Mouse (Mus musculus) kidney, postnatal 0 days (tissue): ENCODE results near the gene Tshb. TPM values are rescaled to one million over a fixed set of nuclear protein-coding genes. Genes with fewer than 3 reads are reported as not detected.

Source experiments
- ATAC-seq: fragments of 200-750 bp; cut with Nextera tagmentation; replicated peaks from 2 replicates; pipeline ENCODE4 v1.8.0; 2017; ENCODE audit warnings: low read depth, moderate number of reproducible peaks, moderate TSS enrichment, moderate library complexity; ENCODE audit not compliant: low FRiP score
- DNase-seq: peaks from one replicate; pipeline ENCODE4 v3.0.0-alpha.2; 2016; ENCODE audit warnings: low spot score
- H3K27ac ChIP-seq: fragments of 300-500 bp; sonication (generic); 2 replicates; pipeline ENCODE4 v1.5.1; 2014; ENCODE audit warnings: mild to moderate bottlenecking
- H3K27me3 ChIP-seq: fragments of 300-500 bp; sonication (generic); 2 replicates; pipeline ENCODE4 v1.6.1; 2014; ENCODE audit warnings: low read length, mixed read lengths; ENCODE audit not compliant: insufficient read depth
- H3K36me3 ChIP-seq: fragments of 300-500 bp; sonication (generic); 2 replicates; pipeline ENCODE4 v1.6.1; 2014; ENCODE audit warnings: low read length, mixed read lengths; ENCODE audit not compliant: insufficient read depth
- H3K4me1 ChIP-seq: fragments of 300-500 bp; sonication (generic); replicated peaks from 2 replicates; pipeline ENCODE4 v1.6.1; 2014; ENCODE audit warnings: antibody characterized with exemption, low read length, mixed read lengths; ENCODE audit not compliant: insufficient read depth
- H3K4me2 ChIP-seq: fragments of 300-500 bp; sonication (generic); 2 replicates; pipeline ENCODE4 v1.6.1; 2014; ENCODE audit warnings: mild to moderate bottlenecking, low read length, moderate library complexity, mixed read lengths
- H3K4me3 ChIP-seq: fragments of 300-500 bp; sonication (generic); replicated peaks from 2 replicates; pipeline ENCODE4 v1.5.1; 2014; ENCODE audit warnings: low read depth, low read length
- H3K9ac ChIP-seq: fragments of 300-500 bp; sonication (generic); 2 replicates; pipeline ENCODE4 v1.6.1; 2014; ENCODE audit warnings: low read depth, low read length
- H3K9me3 ChIP-seq: fragments of 300-500 bp; sonication (generic); replicated peaks from 2 replicates; pipeline ENCODE4 v1.6.1; 2016; ENCODE audit warnings: low read length, inconsistent platforms, mixed read lengths
- CTCF ChIP-seq: IDR thresholded peaks from 2 replicates; pipeline ENCODE4 v1.5.1; 2016; ENCODE audit warnings: antibody characterized with exemption, low read depth, mild to moderate bottlenecking, moderate library complexity
- WGBS: fragments of 180-500 bp; shearing (Covaris S2); extraction: QIAGEN DNeasy Blood & Tissue Kit; methylation state at CpG from one replicate; pipeline ENCODE4 v1.1.7; 2014; 5-methylcytosine and 5-hydroxymethylcytosine counted together
- polyA plus RNA-seq: library from polyadenylated mRNA; unstranded; fragments of >200 nt; fragmentation: Nextera tagmentation; extraction: Ambion mirVana; gene quantifications from 2 replicates; pipeline ENCODE4 v1.2.1, GENCODE M21; 2015

The Tshb gene
- polyA plus RNA-seq, 1 experiment from 2014 or later = 0.18 TPM

DNA sequence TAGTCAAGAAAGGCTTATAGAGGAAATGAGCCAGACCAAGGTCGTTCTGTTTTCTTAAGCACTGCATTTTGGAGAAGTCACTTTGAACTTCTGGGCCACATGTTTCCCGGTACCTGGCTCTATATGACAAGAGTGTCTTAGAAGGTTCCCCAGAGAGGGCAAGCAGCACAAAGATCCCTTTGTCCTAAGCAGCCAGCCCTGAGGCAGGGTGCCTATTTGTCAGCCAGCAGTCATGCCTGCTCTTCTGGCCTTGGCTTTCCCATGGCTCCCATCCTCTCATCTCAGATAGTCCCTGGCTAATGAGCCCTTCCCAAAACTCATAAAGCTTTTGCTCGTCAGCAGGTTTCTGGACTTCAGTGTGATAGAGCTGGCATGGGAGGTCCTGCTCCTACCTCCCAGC lies 22.3 kb downstream of the Tshb start:
- TF ChIP-seq CTCF = no peak
- no peak overlapping the region for H3K4me3 ChIP-seq
- ATAC-seq = no peak
- H3K9me3 ChIP-seq = no peaks in the 10 kb centered on the region
- no peak for DNase-seq
- no peak overlapping the region for H3K27ac ChIP-seq
- no peak overlapping the region for H3K4me2 ChIP-seq
- no peak overlapping the region for H3K9ac ChIP-seq
- H3K36me3 ChIP-seq = no peaks in the 10 kb centered on the region
- H3K4me1 ChIP-seq = no peaks in the 10 kb centered on the region
- H3K27me3 ChIP-seq = no peaks in the 10 kb centered on the region
- WGBS = 90% methylated on average over 3 of the region's 3 CpGs

GRCm38 (mm10) chr3:102757019-102757418 lies 25.5 kb downstream of the Tshb start:
- no peak for DNase-seq
- H3K27me3 ChIP-seq = no peaks in the 10 kb centered on the region
- H3K27ac ChIP-seq = no peak overlapping the region
- no peaks in the 10 kb centered on the region for H3K4me1 ChIP-seq
- no peak overlapping the region for H3K4me2 ChIP-seq
- no peaks in the 10 kb centered on the region for H3K9me3 ChIP-seq
- TF ChIP-seq CTCF = no peak
- no peaks in the 10 kb centered on the region for H3K36me3 ChIP-seq
- 87% methylated on average over 6 of the region's 6 CpGs for WGBS
- no peak for ATAC-seq
- H3K4me3 ChIP-seq = no peak overlapping the region
- no peak overlapping the region for H3K9ac ChIP-seq

GRCm38 (mm10) chr3:102755801-102756200 lies 26.7 kb downstream of the Tshb start:
- Histone ChIP-seq H3K27ac (no peak overlapping the region), H3K9me3 (no peaks in the 10 kb centered on the region), H3K4me3 (no peak overlapping the region), H3K9ac (no peak overlapping the region), H3K36me3 (no peaks in the 10 kb centered on the region), H3K4me1 (no peaks in the 10 kb centered on the region), H3K4me2 (no peak overlapping the region), H3K27me3 (no peaks in the 10 kb centered on the region)
- DNase-seq = no peak
- TF ChIP-seq CTCF = no peak
- WGBS = 20% methylated on average over 1 of the region's 1 CpGs
- no peak for ATAC-seq

DNA sequence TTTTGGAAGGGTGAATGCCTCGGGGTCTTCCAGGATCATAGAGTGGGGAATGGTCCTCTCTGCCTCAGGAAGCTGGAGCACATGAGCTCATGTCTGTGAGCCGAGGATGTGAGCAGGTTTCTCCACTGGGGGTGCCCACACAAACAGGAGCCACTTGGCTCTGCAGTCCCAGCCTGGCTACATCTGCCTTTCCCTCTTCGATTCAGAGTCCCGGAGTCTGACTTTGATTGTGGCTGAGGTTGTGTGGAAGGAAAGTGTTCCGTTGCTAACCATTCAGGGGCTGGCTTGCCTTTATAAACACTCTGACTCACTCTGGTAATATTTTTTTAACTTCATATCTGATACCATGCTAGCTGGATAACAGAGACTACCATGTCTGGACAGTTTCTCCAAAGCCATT lies 30.1 kb downstream of the Tshb start:
- 73% methylated on average over 5 of the region's 5 CpGs for WGBS
- TF ChIP-seq CTCF = no peak
- H3K4me3 ChIP-seq = no peak overlapping the region
- no peaks in the 10 kb centered on the region for H3K27me3 ChIP-seq
- ATAC-seq (no peak), DNase-seq (no peak)
- no peak overlapping the region for H3K9ac ChIP-seq
- no peaks in the 10 kb centered on the region for H3K36me3 ChIP-seq
- no peak overlapping the region for H3K27ac ChIP-seq
- H3K4me2 ChIP-seq = no peak overlapping the region
- no peaks in the 10 kb centered on the region for H3K9me3 ChIP-seq
- no peaks in the 10 kb centered on the region for H3K4me1 ChIP-seq

GRCm38 (mm10) chr3:102752053-102752452 lies 30.5 kb downstream of the Tshb start:
- no peak overlapping the region for H3K27ac ChIP-seq

GRCm38 (mm10) chr3:102751536-102751935 lies 31.0 kb downstream of the Tshb start:
- DNase-seq (no peak), ATAC-seq (no peak)

More at GRCm38 (mm10) chr3:102752053-102752452, 30.5 kb downstream of the Tshb start:
- no peaks in the 10 kb centered on the region for H3K4me1 ChIP-seq
- DNase-seq (no peak), ATAC-seq (no peak)
- no peak overlapping the region for H3K4me2 ChIP-seq
- no peaks in the 10 kb centered on the region for H3K36me3 ChIP-seq
- WGBS = 94% methylated on average over 4 of the region's 4 CpGs
- H3K9me3 ChIP-seq = no peaks in the 10 kb centered on the region
- TF ChIP-seq CTCF = no peak
- H3K4me3 ChIP-seq = no peak overlapping the region
- no peak overlapping the region for H3K9ac ChIP-seq
- no peaks in the 10 kb centered on the region for H3K27me3 ChIP-seq

DNA sequence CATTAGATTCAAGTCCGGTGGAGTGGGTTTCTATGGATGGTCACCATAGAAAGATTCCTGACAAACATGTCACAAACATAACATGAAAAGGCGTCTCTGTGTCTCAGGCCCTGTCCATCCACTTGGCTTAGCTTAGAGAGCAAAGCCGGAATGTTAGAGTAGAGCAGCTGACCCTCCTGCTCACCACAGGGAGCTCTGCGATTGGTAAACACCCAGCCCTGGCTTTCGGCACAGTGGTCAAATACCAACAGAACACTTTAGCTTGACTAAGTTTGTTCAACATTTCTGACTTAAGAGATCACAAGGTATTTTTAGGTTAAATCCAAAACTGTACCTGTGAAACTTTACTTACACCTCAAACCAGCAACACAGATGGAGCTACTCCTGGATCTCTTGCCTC lies 31.4 kb downstream of the Tshb start:
- no peaks in the 10 kb centered on the region for H3K27me3 ChIP-seq
- no peak overlapping the region for H3K27ac ChIP-seq
- DNase-seq (no peak), ATAC-seq (no peak)
- H3K4me3 ChIP-seq = no peak overlapping the region
- H3K9me3 ChIP-seq = no peaks in the 10 kb centered on the region
- no peaks in the 10 kb centered on the region for H3K36me3 ChIP-seq
- no peaks in the 10 kb centered on the region for H3K4me1 ChIP-seq
- no peak overlapping the region for H3K9ac ChIP-seq
- WGBS = 90% methylated on average over 5 of the region's 5 CpGs
- TF ChIP-seq CTCF = no peak
- no peak overlapping the region for H3K4me2 ChIP-seq

More at GRCm38 (mm10) chr3:102751536-102751935, 31.0 kb downstream of the Tshb start:
- Histone ChIP-seq H3K9me3 (no peaks in the 10 kb centered on the region), H3K4me1 (no peaks in the 10 kb centered on the region), H3K9ac (no peak overlapping the region), H3K27me3 (no peaks in the 10 kb centered on the region), H3K36me3 (no peaks in the 10 kb centered on the region), H3K4me3 (no peak overlapping the region), H3K27ac (no peak overlapping the region), H3K4me2 (no peak overlapping the region)
- 94% methylated on average over 3 of the region's 3 CpGs for WGBS
- no peak for TF ChIP-seq CTCF
